Mouse (Mus musculus): ENCODE data around the gene Ranbp6.

- TF ChIP-seq POLR2A (IDR thresholded peaks at IDR 0.05; ENCODE audit: borderline replicate concordance, insufficient read depth, low read length) (no peak), CTCF (IDR thresholded peaks at IDR 0.05; ENCODE audit: borderline replicate concordance, insufficient read depth, low read depth, low read length) (no peak)
Measured at GRCm38 (mm10) chr19:29849924-29850551, 37.3 kb upstream of the Ranbp6 start.
